Mouse (Mus musculus) kidney, postnatal 10 days (tissue): Measurements from ENCODE around the gene Olfr771.
"Not testable (repeated sequence)": the region's sequence is repeated elsewhere in the genome, so short reads cannot be mapped to it uniquely, and the experiment has no call there.

Experiments used
- DNase-seq: peaks from one replicate; pipeline ENCODE4 v3.0.0; 2021; ENCODE audit warnings: mixed read lengths

Olfr771 gene

DNA sequence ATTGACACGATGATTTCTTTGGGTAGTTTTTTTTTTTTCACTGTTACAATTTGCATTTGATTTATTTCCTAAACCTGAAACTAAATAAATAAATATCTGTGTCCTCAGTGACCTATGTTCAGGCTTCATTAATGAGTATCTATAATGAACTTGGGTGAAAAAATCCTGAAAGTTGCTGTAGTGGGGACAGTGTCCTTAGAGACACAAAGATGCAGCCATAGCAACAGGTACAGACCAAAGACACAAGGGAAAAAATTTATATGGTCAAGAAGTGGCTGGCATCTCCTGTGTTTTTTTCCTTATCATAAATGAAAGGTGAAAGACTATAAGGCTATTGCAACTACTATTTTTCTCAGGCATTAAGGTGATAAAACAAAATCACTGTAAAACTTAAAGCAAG lies at the start of gene Olfr771:
Olfr771 (minus strand) TSS at position 101 of the 400 bp plus-strand sequence.
- DNase-seq, result no peak

- not testable (repeated sequence) for DNase-seq
These were observed 22.8 kb upstream of the Olfr771 start, which contains the start of gene Olfr773 for GRCm38 (mm10) chr10:129187319-129187718. TSS of gene Olfr773 (minus strand) at chr10:129187419.

- not testable (repeated sequence) for DNase-seq
These were observed 13.3 kb upstream of the Olfr771 start, which contains the start of gene Olfr772 for GRCm38 (mm10) chr10:129177821-129178220. TSS of gene Olfr772 (minus strand) at chr10:129177921.

- no peak for DNase-seq
These were observed 25.7 kb downstream of the Olfr771 start, which contains the start of gene Olfr770 for GRCm38 (mm10) chr10:129138898-129139297. TSS of gene Olfr770 (minus strand) at chr10:129138998.

- no peak for DNase-seq
These were observed 46.8 kb downstream of the Olfr771 start, which contains the start of gene Olfr769 for GRCm38 (mm10) chr10:129117761-129118160. TSS of gene Olfr769 (minus strand) at chr10:129117861.

DNA sequence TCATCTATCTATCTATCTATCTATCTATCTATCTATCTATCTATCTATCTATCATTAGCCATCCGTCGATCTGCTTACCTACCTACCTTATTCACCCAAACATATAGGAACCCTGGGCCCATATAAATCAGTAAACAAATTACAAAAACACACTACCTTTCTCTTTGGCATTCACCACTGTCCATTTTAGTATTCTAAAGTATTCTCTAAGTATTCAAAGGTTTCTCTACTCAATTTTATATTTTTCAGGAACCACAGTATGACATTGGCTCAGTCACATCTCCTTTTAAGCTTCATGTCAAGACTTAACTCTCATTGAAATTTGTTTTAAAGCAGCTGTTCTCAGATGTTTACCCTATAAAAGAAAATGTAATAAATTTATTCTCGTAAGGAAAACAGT lies 49.4 kb downstream of the Olfr771 start:
- DNase-seq, result no peak
